Mouse (Mus musculus) forebrain, embryonic 14.5 days (tissue): Measurements from ENCODE around the gene Rfx2. TPM values are rescaled to one million over a fixed set of nuclear protein-coding genes. Genes with fewer than 3 reads are reported as not detected.

ENCODE experiments used
- ATAC-seq: fragments of 200-750 bp; cut with Nextera tagmentation; 2 replicates; pipeline ENCODE4 v1.8.0; 2017; ENCODE audit warnings: mild to moderate bottlenecking, moderate library complexity
- DNase-seq: peaks from one replicate; pipeline ENCODE4 v3.0.0-alpha.2; 2015; ENCODE audit warnings: low spot score
- H3K27ac ChIP-seq: fragments of 300-500 bp; sonication (generic); 2 replicates; pipeline ENCODE4 v1.5.1; 2014; ENCODE audit warnings: low read depth, mild to moderate bottlenecking, control low read depth, low read length, moderate library complexity
- H3K27me3 ChIP-seq: fragments of 300-500 bp; sonication (generic); replicated peaks from 2 replicates; pipeline ENCODE4 v1.6.1; 2014; ENCODE audit warnings: low read length, control low read depth, mixed read lengths; ENCODE audit not compliant: control insufficient read depth, insufficient read depth
- H3K36me3 ChIP-seq: fragments of 300-500 bp; sonication (generic); 2 replicates; pipeline ENCODE4 v1.6.1; 2014; ENCODE audit warnings: low read length, control low read depth; ENCODE audit not compliant: control insufficient read depth, insufficient read depth
- H3K4me1 ChIP-seq: fragments of 300-500 bp; sonication (generic); 2 replicates; pipeline ENCODE4 v1.6.1; 2014; ENCODE audit warnings: antibody characterized with exemption, low read length, control low read depth; ENCODE audit not compliant: control insufficient read depth, insufficient read depth
- H3K4me2 ChIP-seq: fragments of 300-500 bp; sonication (generic); 2 replicates; pipeline ENCODE4 v1.6.1; 2014; ENCODE audit warnings: mild to moderate bottlenecking, control low read depth, low read length
- H3K4me3 ChIP-seq: fragments of 300-500 bp; sonication (generic); 2 replicates; pipeline ENCODE4 v1.5.1; 2014; ENCODE audit warnings: low read depth, low read length, control low read depth
- H3K9ac ChIP-seq: fragments of 300-500 bp; sonication (generic); 2 replicates; pipeline ENCODE4 v1.6.1; 2014; ENCODE audit warnings: mild to moderate bottlenecking, low read length, control low read depth, moderate library complexity
- H3K9me3 ChIP-seq: fragments of 300-500 bp; sonication (generic); replicated peaks from 2 replicates; pipeline ENCODE4 v1.6.1; 2016; ENCODE audit warnings: low read length, control low read depth, mixed read lengths; ENCODE audit not compliant: control insufficient read depth
- WGBS: fragments of 180-500 bp; shearing (Covaris S2); extraction: QIAGEN DNeasy Blood & Tissue Kit; methylation state at CpG from one replicate; pipeline ENCODE4 v1.1.7; 2014; 5-methylcytosine and 5-hydroxymethylcytosine counted together
- polyA plus RNA-seq: library from polyadenylated mRNA; unstranded; fragments of >200 nt; fragmentation: Nextera tagmentation; extraction: Ambion mirVana; gene quantifications from 2 replicates; pipeline ENCODE4 v1.2.1, GENCODE M21; 2014

Rfx2 gene
- polyA plus RNA-seq, 1 experiment from 2014 or later, result 2.2 TPM

DNA sequence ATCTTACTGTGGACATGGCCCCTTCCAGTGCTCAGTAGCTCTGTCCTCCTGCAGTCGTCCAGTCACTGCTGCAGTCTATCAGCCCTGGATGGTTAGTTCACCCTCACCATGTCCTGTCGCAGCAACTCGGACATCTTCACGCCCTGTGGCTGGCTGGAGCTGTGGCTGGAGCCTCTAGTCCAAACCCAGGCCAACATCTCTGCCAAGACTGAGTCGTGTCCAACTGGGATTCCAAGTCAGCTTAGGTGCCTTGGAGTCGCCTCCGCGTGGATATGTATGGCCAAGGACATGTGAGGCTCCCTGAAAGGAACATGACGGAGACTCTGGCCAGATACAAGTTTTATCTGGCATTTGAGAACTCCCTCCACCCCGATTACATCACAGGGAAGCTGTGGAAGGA, 92.6 kb downstream of the Rfx2 start:
- Histone ChIP-seq H3K27ac (no peak overlapping the region), H3K9ac (no peak overlapping the region), H3K9me3 (no peaks in the 10 kb centered on the region), H3K27me3 (no peaks in the 10 kb centered on the region), H3K4me1 (no peaks in the 10 kb centered on the region), H3K4me2 (no peak overlapping the region), H3K4me3 (no peak overlapping the region), H3K36me3 (no peaks in the 10 kb centered on the region)
- DNase-seq, result no peak
- WGBS, result 84% methylated on average over 10 of the region's 10 CpGs
- ATAC-seq, result no peak

DNA sequence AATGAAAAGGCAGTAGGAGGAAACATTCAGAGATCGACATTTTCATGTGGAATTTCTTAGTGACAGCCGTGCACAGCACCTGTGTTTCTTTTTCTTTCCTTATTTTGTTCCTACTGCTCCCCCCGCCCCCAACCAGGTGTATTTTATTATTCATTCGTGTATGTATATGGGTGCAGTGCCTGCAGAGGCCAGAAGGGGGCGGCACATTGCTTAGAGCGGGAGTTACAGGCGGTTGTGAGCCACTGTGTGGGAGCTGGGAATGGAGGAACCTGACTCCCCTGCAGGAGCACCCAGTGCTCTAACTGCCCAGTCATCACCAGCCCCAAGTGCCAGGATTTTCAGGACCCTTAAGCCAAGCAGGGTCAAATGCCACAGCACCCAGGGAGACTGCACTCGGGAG, 94.3 kb downstream of the Rfx2 start:
- Histone ChIP-seq H3K27me3 (no peaks in the 10 kb centered on the region), H3K9me3 (no peaks in the 10 kb centered on the region), H3K4me1 (no peaks in the 10 kb centered on the region), H3K4me2 (no peak overlapping the region), H3K4me3 (no peak overlapping the region), H3K9ac (no peak overlapping the region), H3K27ac (no peak overlapping the region), H3K36me3 (no peaks in the 10 kb centered on the region)
- DNase-seq (no peak), ATAC-seq (no peak)
- WGBS, result 53% methylated on average over 8 of the region's 8 CpGs

GRCm38 (mm10) chr17:56729656-56730055, 101.2 kb downstream of the Rfx2 start:
- H3K27ac ChIP-seq, result no peak overlapping the region
- ATAC-seq, result no peak
- H3K36me3 ChIP-seq, result no peaks in the 10 kb centered on the region; the same call in 1 of the 2 replicates
- DNase-seq, result no peak
- H3K9me3 ChIP-seq, result no peaks in the 10 kb centered on the region
- 13% methylated on average over 2 of the region's 2 CpGs for WGBS
- H3K4me3 ChIP-seq, result no peak overlapping the region
- no peaks in the 10 kb centered on the region for H3K27me3 ChIP-seq
- H3K4me2 ChIP-seq, result no peak overlapping the region
- H3K4me1 ChIP-seq, result no peaks in the 10 kb centered on the region
- H3K9ac ChIP-seq, result no peak overlapping the region

GRCm38 (mm10) chr17:56729151-56729550, 101.7 kb downstream of the Rfx2 start:
- Histone ChIP-seq H3K4me1 (no peaks in the 10 kb centered on the region), H3K36me3 (peaks cover 2% of the 10 kb centered on the region), H3K27me3 (no peaks in the 10 kb centered on the region), H3K4me3 (no peak overlapping the region), H3K4me2 (no peak overlapping the region), H3K9ac (no peak overlapping the region), H3K27ac (no peak overlapping the region), H3K9me3 (no peaks in the 10 kb centered on the region)
- no peak for DNase-seq
- 40% methylated on average over 6 of the region's 6 CpGs for WGBS
- no peak for ATAC-seq

- no peak for DNase-seq
- no peaks in the 10 kb centered on the region for H3K9me3 ChIP-seq
- no peak for ATAC-seq
- H3K9ac ChIP-seq, result no peak overlapping the region
- 36% methylated on average over 12 of the region's 12 CpGs for WGBS
- H3K4me2 ChIP-seq, result no peak overlapping the region
- H3K4me1 ChIP-seq, result no peaks in the 10 kb centered on the region
- no peak overlapping the region for H3K4me3 ChIP-seq
- H3K27me3 ChIP-seq, result no peaks in the 10 kb centered on the region
- H3K36me3 ChIP-seq, result peaks cover 12% of the 10 kb centered on the region
- H3K27ac ChIP-seq, result no peak overlapping the region
These were observed 102.7 kb downstream of the Rfx2 start for GRCm38 (mm10) chr17:56728117-56728516.

- no peak overlapping the region for H3K27ac ChIP-seq
- H3K4me1 ChIP-seq, result no peaks in the 10 kb centered on the region
- H3K9me3 ChIP-seq, result no peaks in the 10 kb centered on the region
- no peak overlapping the region for H3K9ac ChIP-seq
- 9% methylated on average over 12 of the region's 12 CpGs for WGBS
- peaks cover 17% of the 10 kb centered on the region for H3K36me3 ChIP-seq
- H3K4me2 ChIP-seq, result no peak overlapping the region
- H3K27me3 ChIP-seq, result no peaks in the 10 kb centered on the region
- DNase-seq, result no peak
- no peak for ATAC-seq
- H3K4me3 ChIP-seq, result no peak overlapping the region
These were observed 103.2 kb downstream of the Rfx2 start for GRCm38 (mm10) chr17:56727659-56728058.

DNA sequence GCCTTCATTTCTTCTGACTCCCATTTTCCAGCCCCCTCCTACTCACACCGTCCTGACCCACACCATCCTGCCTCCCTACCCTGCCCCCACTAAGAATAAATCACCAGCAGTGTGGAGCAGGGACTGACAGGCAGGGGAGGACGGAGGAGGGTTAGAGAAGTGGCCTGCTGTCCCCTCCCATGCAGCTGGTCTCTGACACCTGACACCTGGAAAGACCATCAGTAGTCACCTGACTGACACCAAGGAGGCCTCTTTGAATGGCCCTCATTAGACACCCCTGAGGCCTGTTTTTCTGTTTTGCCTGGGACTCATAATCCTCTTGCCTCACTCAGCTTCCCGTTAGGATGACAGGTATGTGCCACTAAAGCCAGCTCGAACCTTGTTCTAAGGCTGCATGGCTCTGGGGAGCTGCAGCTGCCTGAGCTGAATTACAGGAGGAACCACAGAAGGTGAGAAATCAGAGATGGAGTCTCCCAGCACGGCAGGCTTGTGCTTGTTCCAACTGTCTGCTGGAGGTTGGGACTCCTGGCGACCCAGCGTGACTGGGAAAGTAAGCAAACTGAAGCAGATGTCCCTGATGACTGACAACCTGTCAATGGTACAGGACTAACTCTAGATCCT, 103.7 kb downstream of the Rfx2 start:
- H3K4me1 ChIP-seq, result no peaks in the 10 kb centered on the region
- H3K4me2 ChIP-seq, result no peak overlapping the region
- ATAC-seq, result no peak
- peaks cover 22% of the 10 kb centered on the region for H3K36me3 ChIP-seq
- H3K27ac ChIP-seq, result no peak overlapping the region
- no peaks in the 10 kb centered on the region for H3K27me3 ChIP-seq
- H3K9ac ChIP-seq, result no peak overlapping the region
- 11% methylated on average over 7 of the region's 7 CpGs for WGBS
- H3K4me3 ChIP-seq, result no peak overlapping the region
- no peaks in the 10 kb centered on the region for H3K9me3 ChIP-seq
- no peak for DNase-seq

Other genes with a start within 250 kb of the Rfx2 start
- 28.7 and 36.7 TPM in 2 replicates for gene Safb2, start 246.4 kb downstream of the Rfx2 start, polyA plus RNA-seq
- 57.9 and 83.5 TPM in 2 replicates for gene Safb, start 246.2 kb downstream of the Rfx2 start, polyA plus RNA-seq
- 192 and 251 TPM in 2 replicates for gene 2410015M20Rik, start 221.2 kb downstream of the Rfx2 start, polyA plus RNA-seq
- gene Rpl36, start 217.6 kb downstream of the Rfx2 start, polyA plus RNA-seq, result 1,134 and 1,576 TPM in 2 replicates
- 33.3 and 41.8 TPM in 2 replicates for gene Lonp1, start 204.1 kb downstream of the Rfx2 start, polyA plus RNA-seq
- gene Catsperd, start 202.9 kb downstream of the Rfx2 start, polyA plus RNA-seq, result 1.2 and 1.3 TPM in 2 replicates
- 116 and 120 TPM in 2 replicates for gene Ranbp3, start 157.7 kb downstream of the Rfx2 start, polyA plus RNA-seq
- 490 and 613 TPM in 2 replicates for gene Ndufa11, start 113.2 kb downstream of the Rfx2 start, polyA plus RNA-seq
- gene Vmac, start 113.0 kb downstream of the Rfx2 start, polyA plus RNA-seq, result 18.6 and 24.6 TPM in 2 replicates
- 0.94 and 1.7 TPM in 2 replicates for gene Nrtn, start 73.5 kb downstream of the Rfx2 start, polyA plus RNA-seq
- 48.2 and 57.3 TPM in 2 replicates for gene Dus3l, start 66.3 kb downstream of the Rfx2 start, polyA plus RNA-seq
- gene Prr22, start 60.8 kb downstream of the Rfx2 start, polyA plus RNA-seq, result 0.42 and 0.52 TPM in 2 replicates
- gene Acsbg2, start 43.4 kb upstream of the Rfx2 start, polyA plus RNA-seq, result not detected in 2 replicates
- gene 1700061G19Rik, start 44.5 kb upstream of the Rfx2 start, polyA plus RNA-seq, result 0.08 and 0.19 TPM in 2 replicates
- gene Mllt1, start 104.4 kb upstream of the Rfx2 start, polyA plus RNA-seq, result 45.6 and 52.3 TPM in 2 replicates
- not detected in 2 replicates for gene Acer1, start 151.1 kb upstream of the Rfx2 start, polyA plus RNA-seq
- gene Clpp, start 159.3 kb upstream of the Rfx2 start, polyA plus RNA-seq, result 173 and 209 TPM in 2 replicates
- 41.9 and 44.8 TPM in 2 replicates for gene Alkbh7, start 166.3 kb upstream of the Rfx2 start, polyA plus RNA-seq
- 0.70 TPM in 2 replicates for gene Pspn, start 169.0 kb upstream of the Rfx2 start, polyA plus RNA-seq
- 70.7 and 78.9 TPM in 2 replicates for gene Gtf2f1, start 180.3 kb upstream of the Rfx2 start, polyA plus RNA-seq
- 0.14 and 0.37 TPM in 2 replicates for gene Gm17949, start 180.5 kb upstream of the Rfx2 start, polyA plus RNA-seq
- 24.6 and 26.0 TPM in 2 replicates for gene Khsrp, start 200.5 kb upstream of the Rfx2 start, polyA plus RNA-seq
- gene Slc25a41, start 210.6 kb upstream of the Rfx2 start, polyA plus RNA-seq, result not detected in 2 replicates
- gene Crb3, start 228.1 kb upstream of the Rfx2 start, polyA plus RNA-seq, result 1.9 and 2.0 TPM in 2 replicates
- 25.7 and 27.2 TPM in 2 replicates for gene Slc25a23, start 228.8 kb upstream of the Rfx2 start, polyA plus RNA-seq
- 3.6 and 4.1 TPM in 2 replicates for gene Dennd1c, start 247.5 kb upstream of the Rfx2 start, polyA plus RNA-seq